Mouse (Mus musculus): ENCODE data around the gene C530008M17Rik. TPM values are rescaled to one million over a fixed set of nuclear protein-coding genes. Genes with fewer than 3 reads are reported as not detected.

C530008M17Rik gene
- total and polyA plus RNA-seq, 3 experiments, result 3.2 to 10.6 TPM; not detected in 1

DNA sequence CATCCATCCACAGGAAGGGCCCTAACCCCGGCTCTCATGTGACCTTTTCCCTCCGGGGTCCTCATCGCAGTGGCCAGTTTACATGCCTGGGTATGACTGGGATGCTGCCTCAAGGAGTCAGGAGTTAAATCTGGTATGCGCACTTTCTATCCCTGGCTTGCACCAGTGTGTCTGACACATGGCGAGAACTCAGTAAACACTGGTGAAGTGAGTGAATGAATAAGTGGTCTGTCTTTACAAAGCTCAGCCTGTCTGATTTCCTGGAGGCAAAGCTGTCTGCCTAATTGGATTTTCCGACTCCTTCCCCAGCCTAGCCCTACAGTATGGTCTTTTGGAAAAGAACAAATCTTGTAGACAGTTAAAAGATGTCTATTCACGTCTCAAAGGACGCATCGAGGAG lies 45.8 kb downstream of the C530008M17Rik start:
- H3K4me3 ChIP-seq (ENCODE audit: control insufficient read depth in 1 of 2, insufficient read depth in 1 of 2, low read depth in 2 of 2, low read length in 2 of 2), result no peak overlapping the region
- H3K79me2 ChIP-seq (ENCODE audit: control insufficient read depth, insufficient read depth, low read length, poor library complexity), result no peaks in the 10 kb centered on the region
- H3K27me3 ChIP-seq (ENCODE audit: control insufficient read depth in 1 of 2, insufficient read depth in 2 of 2, low read length in 2 of 2), result no peaks in the 10 kb centered on the region
- H3K9me3 ChIP-seq (replicated peaks; ENCODE audit: insufficient read depth, low read length), result no peaks in the 10 kb centered on the region
- TF ChIP-seq ZMIZ1 (IDR thresholded peaks at IDR 0.05; ENCODE audit: low read depth, low read length) (no peak), UBTF (IDR thresholded peaks at IDR 0.05; ENCODE audit: borderline replicate concordance, insufficient read depth, low read depth, low read length) (no peak), ZNF384 (IDR thresholded peaks at IDR 0.05; ENCODE audit: low read depth, low read length) (no peak), MYC (IDR thresholded peaks at IDR 0.05; ENCODE audit: low read depth, low read length) (no peak), MYB (IDR thresholded peaks at IDR 0.05; ENCODE audit: low read depth, low read length) (no peak), ZKSCAN1 (IDR thresholded peaks at IDR 0.05; ENCODE audit: low read depth, low read length) (no peak), RAD21 (IDR thresholded peaks at IDR 0.05; ENCODE audit: low read depth, low read length) (no peak), GABPA (IDR thresholded peaks at IDR 0.05; ENCODE audit: low read depth, low read length) (no peak), NRF1 (IDR thresholded peaks at IDR 0.05; ENCODE audit: insufficient read depth, low read depth, low read length, poor library complexity, severe bottlenecking) (no peak), TCF12 (IDR thresholded peaks at IDR 0.05; ENCODE audit: low read depth, low read length) (no peak)
- H3K27ac ChIP-seq (ENCODE audit: control insufficient read depth, low read depth, low read length), result no peak overlapping the region
- peaks cover 12 to 23% of the 10 kb centered on the region in 2 experiments for H3K4me1 ChIP-seq (ENCODE audit: control insufficient read depth in 1 of 2, insufficient read depth in 2 of 2, low read length in 2 of 2)
- no peak for DNase-seq (ENCODE audit: low read depth, low spot score)
- H3K9ac ChIP-seq (ENCODE audit: control insufficient read depth, low read depth, low read length, poor library complexity, severe bottlenecking), result no peak overlapping the region
- peaks cover 0 to 24% of the 10 kb centered on the region in 2 experiments; a peak in 2 of 4 replicates for H3K36me3 ChIP-seq (ENCODE audit: control insufficient read depth in 1 of 2, insufficient read depth in 2 of 2, low read length in 2 of 2)

DNA sequence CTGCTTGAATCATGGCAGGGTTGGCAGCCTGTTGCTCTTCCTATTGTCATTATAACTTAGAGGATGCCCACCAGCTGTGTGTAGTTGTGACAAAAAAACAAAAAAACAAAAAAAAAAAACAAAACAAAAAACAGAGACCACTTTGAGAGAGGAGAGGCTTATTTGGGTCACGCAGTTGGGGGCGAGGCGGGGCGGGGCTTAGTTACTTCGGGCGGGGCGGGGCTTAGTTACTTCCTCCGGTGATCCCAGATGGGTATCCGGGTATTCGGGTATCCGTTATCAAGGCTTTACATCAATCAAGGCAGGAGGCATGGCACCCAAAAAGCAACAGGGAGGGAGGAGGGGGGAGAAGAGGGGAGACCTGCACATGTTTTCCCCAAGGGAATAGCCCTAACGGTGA lies 46.3 kb downstream of the C530008M17Rik start:
- no peak for DNase-seq (ENCODE audit: low read depth, low spot score)
- no peak overlapping the region for H3K27ac ChIP-seq (ENCODE audit: control insufficient read depth, low read depth, low read length)
- no peak overlapping the region for H3K4me3 ChIP-seq (ENCODE audit: control insufficient read depth in 1 of 2, insufficient read depth in 1 of 2, low read depth in 2 of 2, low read length in 2 of 2)
- peaks cover 15 to 23% of the 10 kb centered on the region in 2 experiments for H3K4me1 ChIP-seq (ENCODE audit: control insufficient read depth in 1 of 2, insufficient read depth in 2 of 2, low read length in 2 of 2)
- no peaks in the 10 kb centered on the region for H3K27me3 ChIP-seq (ENCODE audit: control insufficient read depth in 1 of 2, insufficient read depth in 2 of 2, low read length in 2 of 2)
- no peaks in the 10 kb centered on the region for H3K79me2 ChIP-seq (ENCODE audit: control insufficient read depth, insufficient read depth, low read length, poor library complexity)
- H3K9ac ChIP-seq (ENCODE audit: control insufficient read depth, low read depth, low read length, poor library complexity, severe bottlenecking), result no peak overlapping the region
- peaks cover 0 to 28% of the 10 kb centered on the region in 2 experiments; a peak in 2 of 4 replicates for H3K36me3 ChIP-seq (ENCODE audit: control insufficient read depth in 1 of 2, insufficient read depth in 2 of 2, low read length in 2 of 2)
- TF ChIP-seq TAL1 (IDR thresholded peaks at IDR 0.05; ENCODE audit: low read length) (no peak), GABPA (IDR thresholded peaks at IDR 0.05; ENCODE audit: low read depth, low read length) (no peak), MAX (IDR thresholded peaks at IDR 0.05; ENCODE audit: low read length) (no peak), NELFE (IDR thresholded peaks at IDR 0.05; ENCODE audit: low read depth, low read length) (no peak), ZMIZ1 (IDR thresholded peaks at IDR 0.05; ENCODE audit: low read depth, low read length) (no peak), SIN3A (IDR thresholded peaks at IDR 0.05; ENCODE audit: low read length) (no peak), E2F4 (IDR thresholded peaks at IDR 0.05; ENCODE audit: borderline replicate concordance, low read depth, low read length) (no peak)
- H3K9me3 ChIP-seq (replicated peaks; ENCODE audit: insufficient read depth, low read length), result no peaks in the 10 kb centered on the region
